Mouse (Mus musculus): ENCODE results near the gene Gucy1b1. TPM values are rescaled to one million over a fixed set of nuclear protein-coding genes. Genes with fewer than 3 reads are reported as not detected.

Gucy1b1 gene
- polyA plus RNA-seq, 1 experiment, result 0.37 TPM

DNA sequence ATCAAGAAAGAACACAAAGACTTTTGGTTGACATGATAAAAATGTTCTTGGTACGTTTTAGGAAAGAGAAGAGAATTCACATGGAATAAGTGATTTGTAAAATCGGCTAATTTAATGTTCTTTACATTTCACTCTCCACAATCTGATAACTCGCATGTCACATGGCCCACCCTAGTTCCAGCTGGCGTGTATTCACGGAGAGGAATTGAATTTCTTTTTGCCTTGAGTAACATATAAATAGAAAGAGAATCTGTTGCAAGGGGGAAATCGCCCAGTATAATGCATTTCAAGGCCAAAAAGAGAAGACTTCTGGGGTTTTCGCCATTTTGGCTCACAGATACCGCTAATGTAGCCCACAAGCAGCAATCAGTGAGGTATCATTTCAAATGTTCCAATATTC is 28.4 kb downstream of the Gucy1b1 start:
- Histone ChIP-seq H3K4me1 (ENCODE audit: control insufficient read depth, insufficient read depth, low read length) (no peaks in the 10 kb centered on the region), H3K9ac (ENCODE audit: low read depth, poor library complexity, severe bottlenecking) (no peak overlapping the region), H3K4me3 (ENCODE audit: low read depth, low read length) (no peak overlapping the region), H3K27me3 (ENCODE audit: control insufficient read depth, insufficient read depth, low read length, poor library complexity, severe bottlenecking) (no peaks in the 10 kb centered on the region), H3K9me3 (replicated peaks; ENCODE audit: control insufficient read depth, insufficient read depth, low read length, poor library complexity, severe bottlenecking) (no peaks in the 10 kb centered on the region), H3K36me3 (ENCODE audit: control insufficient read depth, insufficient read depth, low read length, poor library complexity, severe bottlenecking) (no peaks in the 10 kb centered on the region), H3K27ac (ENCODE audit: insufficient read depth, low read length) (no peak overlapping the region)
- TF ChIP-seq CTCF (IDR thresholded peaks at IDR 0.05; ENCODE audit: low read depth, low read length) (no peak), POLR2A (IDR thresholded peaks at IDR 0.05; ENCODE audit: insufficient read depth, low read length) (no peak), EP300 (IDR thresholded peaks at IDR 0.05; ENCODE audit: insufficient read depth, low read depth, low read length) (no peak)

DNA sequence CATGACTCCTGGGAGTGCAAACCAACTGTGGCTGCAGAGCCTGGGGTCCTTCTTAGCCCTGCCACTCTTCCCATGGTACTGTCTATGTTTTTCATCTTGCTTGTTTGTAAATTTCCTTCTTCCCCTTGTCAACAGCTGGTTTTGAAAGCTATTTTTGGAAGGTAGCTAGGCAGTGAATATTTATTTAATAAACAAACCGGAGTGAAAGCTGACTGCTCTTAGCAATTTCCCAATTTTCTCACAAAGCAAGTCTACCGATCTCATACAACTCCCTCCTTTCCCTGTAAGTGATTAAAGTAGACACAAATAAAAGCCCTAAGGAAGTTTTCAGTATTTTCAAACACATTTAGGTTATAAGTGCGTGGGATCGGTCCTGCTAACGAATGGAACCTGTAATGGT is 29.6 kb downstream of the Gucy1b1 start:
- Histone ChIP-seq H3K9ac (ENCODE audit: low read depth, poor library complexity, severe bottlenecking) (no peak overlapping the region), H3K27me3 (ENCODE audit: control insufficient read depth, insufficient read depth, low read length, poor library complexity, severe bottlenecking) (no peaks in the 10 kb centered on the region), H3K4me3 (ENCODE audit: low read depth, low read length) (no peak overlapping the region), H3K36me3 (ENCODE audit: control insufficient read depth, insufficient read depth, low read length, poor library complexity, severe bottlenecking) (no peaks in the 10 kb centered on the region), H3K27ac (ENCODE audit: insufficient read depth, low read length) (no peak overlapping the region), H3K9me3 (replicated peaks; ENCODE audit: control insufficient read depth, insufficient read depth, low read length, poor library complexity, severe bottlenecking) (no peaks in the 10 kb centered on the region), H3K4me1 (ENCODE audit: control insufficient read depth, insufficient read depth, low read length) (no peaks in the 10 kb centered on the region)
- no peak for TF ChIP-seq CTCF (IDR thresholded peaks at IDR 0.05; ENCODE audit: low read depth, low read length)
- TF ChIP-seq POLR2A (IDR thresholded peaks at IDR 0.05; ENCODE audit: insufficient read depth, low read length), result no peak
- no peak for TF ChIP-seq EP300 (IDR thresholded peaks at IDR 0.05; ENCODE audit: insufficient read depth, low read depth, low read length)

DNA sequence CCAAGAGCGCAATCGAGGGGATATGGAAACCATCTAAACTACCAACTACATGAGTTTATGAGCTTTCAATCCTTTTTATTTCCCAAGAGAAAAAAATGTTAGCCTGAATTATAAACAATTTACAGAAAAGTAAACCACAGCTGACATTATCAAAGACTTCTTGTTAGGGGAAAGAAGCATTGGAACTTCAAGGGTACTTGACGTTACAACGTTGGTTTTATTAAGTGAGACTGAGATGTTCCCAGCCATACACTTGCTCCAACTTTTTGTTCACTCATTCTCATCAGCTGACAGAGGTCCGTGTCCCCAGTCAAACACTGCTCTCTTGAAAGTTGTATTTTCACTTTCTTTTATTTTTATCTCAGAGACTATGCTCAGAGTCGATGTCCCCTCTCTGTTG is 30.8 kb downstream of the Gucy1b1 start:
- H3K4me1 ChIP-seq (ENCODE audit: control insufficient read depth, insufficient read depth, low read length), result no peaks in the 10 kb centered on the region
- no peaks in the 10 kb centered on the region for H3K36me3 ChIP-seq (ENCODE audit: control insufficient read depth, insufficient read depth, low read length, poor library complexity, severe bottlenecking)
- H3K9me3 ChIP-seq (replicated peaks; ENCODE audit: control insufficient read depth, insufficient read depth, low read length, poor library complexity, severe bottlenecking), result no peaks in the 10 kb centered on the region
- no peak overlapping the region for H3K4me3 ChIP-seq (ENCODE audit: low read depth, low read length)
- no peak for TF ChIP-seq EP300 (IDR thresholded peaks at IDR 0.05; ENCODE audit: insufficient read depth, low read depth, low read length)
- no peak for TF ChIP-seq POLR2A (IDR thresholded peaks at IDR 0.05; ENCODE audit: insufficient read depth, low read length)
- no peak for TF ChIP-seq CTCF (IDR thresholded peaks at IDR 0.05; ENCODE audit: low read depth, low read length)
- no peak overlapping the region for H3K9ac ChIP-seq (ENCODE audit: low read depth, poor library complexity, severe bottlenecking)
- no peak overlapping the region for H3K27ac ChIP-seq (ENCODE audit: insufficient read depth, low read length)
- no peaks in the 10 kb centered on the region for H3K27me3 ChIP-seq (ENCODE audit: control insufficient read depth, insufficient read depth, low read length, poor library complexity, severe bottlenecking)

DNA sequence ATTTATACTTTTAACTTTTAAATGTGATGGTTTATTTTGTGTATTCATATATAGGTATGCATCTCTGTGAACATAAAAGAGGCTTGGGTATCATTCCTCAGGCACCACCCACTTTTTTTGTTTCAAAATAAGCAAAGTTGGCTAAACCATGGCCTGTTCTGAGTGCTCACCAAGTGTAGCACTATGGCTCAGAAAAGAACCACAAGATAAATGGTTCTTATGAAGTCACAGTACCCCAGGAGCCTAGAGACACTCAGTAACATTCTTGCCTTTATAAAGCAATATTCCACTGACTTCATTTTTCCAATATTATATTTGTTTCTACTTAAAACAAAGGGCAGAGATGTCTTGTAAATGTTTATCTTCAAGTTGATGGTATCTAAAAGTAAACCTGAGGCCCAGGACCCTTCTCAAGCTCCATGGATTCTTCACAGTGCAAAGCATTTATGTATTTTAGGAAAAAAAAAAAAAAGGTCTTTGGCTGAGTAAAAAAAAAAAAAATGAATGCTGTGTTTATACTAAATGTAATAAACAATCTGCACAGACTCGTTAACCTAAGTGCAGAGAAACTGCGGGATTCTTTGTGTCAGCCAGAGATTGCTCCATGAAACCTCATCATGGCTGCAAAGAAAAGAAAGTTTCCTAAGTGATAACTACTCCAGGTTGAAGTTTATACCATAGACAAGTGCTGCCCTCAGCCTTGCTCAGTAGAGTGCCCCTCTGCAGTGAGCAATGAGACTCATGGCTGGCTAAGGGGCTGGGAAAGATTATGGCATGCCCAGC is 38.0 kb downstream of the Gucy1b1 start:
- no peaks in the 10 kb centered on the region for H3K4me1 ChIP-seq (ENCODE audit: control insufficient read depth, insufficient read depth, low read length)
- H3K9me3 ChIP-seq (replicated peaks; ENCODE audit: control insufficient read depth, insufficient read depth, low read length, poor library complexity, severe bottlenecking), result no peaks in the 10 kb centered on the region
- H3K27me3 ChIP-seq (ENCODE audit: control insufficient read depth, insufficient read depth, low read length, poor library complexity, severe bottlenecking), result no peaks in the 10 kb centered on the region
- no peaks in the 10 kb centered on the region for H3K36me3 ChIP-seq (ENCODE audit: control insufficient read depth, insufficient read depth, low read length, poor library complexity, severe bottlenecking)
- TF ChIP-seq EP300 (IDR thresholded peaks at IDR 0.05; ENCODE audit: insufficient read depth, low read depth, low read length) (no peak), CTCF (IDR thresholded peaks at IDR 0.05; ENCODE audit: low read depth, low read length) (no peak), POLR2A (IDR thresholded peaks at IDR 0.05; ENCODE audit: insufficient read depth, low read length) (no peak)
- H3K27ac ChIP-seq (ENCODE audit: insufficient read depth, low read length), result no peak overlapping the region
- H3K4me3 ChIP-seq (ENCODE audit: low read depth, low read length), result no peak overlapping the region
- no peak overlapping the region for H3K9ac ChIP-seq (ENCODE audit: low read depth, poor library complexity, severe bottlenecking)

DNA sequence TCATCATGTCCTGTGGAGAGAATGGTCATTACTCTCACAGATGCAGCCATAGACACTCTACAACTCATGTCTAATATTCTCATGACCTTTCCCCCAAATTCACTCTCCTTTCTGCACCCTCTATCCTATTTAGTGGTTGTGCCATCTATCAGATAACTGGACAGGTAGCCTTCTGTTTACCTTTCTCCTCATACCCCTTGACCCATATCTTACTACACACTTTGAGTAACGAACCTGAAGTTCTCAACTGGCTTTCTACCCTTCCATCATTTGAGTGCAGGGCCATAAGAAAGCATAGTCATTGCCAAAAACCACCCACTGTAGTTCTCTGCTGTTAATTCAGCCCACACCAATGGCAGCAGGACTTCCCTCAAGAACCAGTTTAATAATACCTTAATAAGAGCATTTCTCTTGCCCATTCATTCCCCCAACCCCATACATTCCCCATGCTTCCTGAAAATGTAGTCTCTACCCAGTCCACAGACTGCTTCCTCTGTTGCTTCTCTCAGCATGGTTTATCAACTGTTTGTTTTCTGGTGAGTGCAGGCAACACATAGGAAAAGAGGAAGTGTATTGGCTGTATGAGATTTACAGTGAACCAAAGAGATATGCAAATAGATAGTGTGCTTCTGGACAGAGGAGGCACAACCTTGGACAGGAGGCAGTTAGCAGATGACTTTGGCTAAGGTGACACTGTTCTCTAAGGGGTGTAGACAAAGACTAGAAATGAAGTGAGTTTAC is 44.3 kb downstream of the Gucy1b1 start:
- Histone ChIP-seq H3K27me3 (ENCODE audit: control insufficient read depth, insufficient read depth, low read length, poor library complexity, severe bottlenecking) (no peaks in the 10 kb centered on the region), H3K4me3 (ENCODE audit: low read depth, low read length) (no peak overlapping the region), H3K36me3 (ENCODE audit: control insufficient read depth, insufficient read depth, low read length, poor library complexity, severe bottlenecking) (no peaks in the 10 kb centered on the region), H3K9ac (ENCODE audit: low read depth, poor library complexity, severe bottlenecking) (no peak overlapping the region), H3K4me1 (ENCODE audit: control insufficient read depth, insufficient read depth, low read length) (no peaks in the 10 kb centered on the region), H3K27ac (ENCODE audit: insufficient read depth, low read length) (no peak overlapping the region), H3K9me3 (replicated peaks; ENCODE audit: control insufficient read depth, insufficient read depth, low read length, poor library complexity, severe bottlenecking) (no peaks in the 10 kb centered on the region)
- TF ChIP-seq POLR2A (IDR thresholded peaks at IDR 0.05; ENCODE audit: insufficient read depth, low read length) (no peak), CTCF (IDR thresholded peaks at IDR 0.05; ENCODE audit: low read depth, low read length) (no peak), EP300 (IDR thresholded peaks at IDR 0.05; ENCODE audit: insufficient read depth, low read depth, low read length) (no peak)

DNA sequence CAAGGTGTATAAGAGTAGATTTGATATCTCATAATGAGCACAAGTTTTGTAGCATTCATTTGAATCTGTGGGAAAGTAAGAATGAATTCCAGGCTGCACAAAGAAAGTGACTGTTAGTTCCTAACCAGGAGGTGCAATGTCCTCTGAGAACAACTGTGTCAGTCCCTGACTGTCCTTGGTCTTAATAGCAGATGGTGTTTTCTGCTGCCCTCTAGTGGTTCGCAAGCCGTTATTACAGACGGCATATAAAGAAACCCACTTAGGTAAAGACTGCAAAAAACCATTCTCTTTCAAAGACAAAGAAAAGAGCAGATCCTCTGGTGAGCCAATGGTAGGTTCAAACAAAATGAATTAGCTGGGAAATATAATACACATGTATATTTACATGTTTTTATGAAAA is 45.3 kb downstream of the Gucy1b1 start:
- no peaks in the 10 kb centered on the region for H3K9me3 ChIP-seq (replicated peaks; ENCODE audit: control insufficient read depth, insufficient read depth, low read length, poor library complexity, severe bottlenecking)
- no peak overlapping the region for H3K27ac ChIP-seq (ENCODE audit: insufficient read depth, low read length)
- no peaks in the 10 kb centered on the region for H3K4me1 ChIP-seq (ENCODE audit: control insufficient read depth, insufficient read depth, low read length)
- no peak overlapping the region for H3K9ac ChIP-seq (ENCODE audit: low read depth, poor library complexity, severe bottlenecking)
- H3K27me3 ChIP-seq (ENCODE audit: control insufficient read depth, insufficient read depth, low read length, poor library complexity, severe bottlenecking), result no peaks in the 10 kb centered on the region
- no peaks in the 10 kb centered on the region for H3K36me3 ChIP-seq (ENCODE audit: control insufficient read depth, insufficient read depth, low read length, poor library complexity, severe bottlenecking)
- TF ChIP-seq POLR2A (IDR thresholded peaks at IDR 0.05; ENCODE audit: insufficient read depth, low read length) (no peak), CTCF (IDR thresholded peaks at IDR 0.05; ENCODE audit: low read depth, low read length) (peak; percentile 12), EP300 (IDR thresholded peaks at IDR 0.05; ENCODE audit: insufficient read depth, low read depth, low read length) (no peak)
- no peak overlapping the region for H3K4me3 ChIP-seq (ENCODE audit: low read depth, low read length)

All from ES-Bruce4 (cell line).